Mouse (Mus musculus): Measurements from ENCODE around the gene Lig1. TPM values are rescaled to one million over a fixed set of nuclear protein-coding genes. Genes with fewer than 3 reads are reported as not detected.

Gene Lig1
- polyA plus RNA-seq, 1 experiment from 2014 or later = 106 TPM

DNA sequence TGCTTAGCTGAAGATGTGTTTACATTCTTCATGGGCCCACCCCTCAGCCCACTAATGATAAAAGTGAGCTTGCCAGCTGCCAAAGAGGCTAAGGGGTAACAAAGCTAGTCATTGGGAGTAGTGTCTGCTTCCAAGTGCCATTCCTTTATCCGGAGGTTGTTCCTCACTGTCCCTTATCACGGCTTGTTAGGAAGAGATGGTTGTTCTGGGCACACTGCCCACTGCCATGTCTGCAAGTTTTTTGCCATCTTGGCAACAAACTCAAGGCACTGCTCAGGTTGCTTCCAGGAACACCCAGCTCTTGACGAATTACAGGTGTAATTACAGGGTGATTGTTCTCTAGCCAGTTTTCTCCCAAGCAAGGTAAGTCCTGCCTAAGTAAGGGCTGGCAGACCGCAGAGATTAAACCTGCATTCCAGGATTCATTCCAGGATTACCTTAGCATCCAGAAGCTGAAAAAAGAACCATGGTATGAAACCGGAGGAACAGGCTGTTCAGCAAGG is 37.1 kb downstream of the Lig1 start:
- H3K9ac ChIP-seq = no peak overlapping the region
- H3K27me3 ChIP-seq = no peaks in the 10 kb centered on the region
- H3K36me3 ChIP-seq (ENCODE audit: poor library complexity, severe bottlenecking) = peaks cover 52% of the 10 kb centered on the region
- no peak overlapping the region for H3K4me3 ChIP-seq
- no peaks in the 10 kb centered on the region for H3K9me3 ChIP-seq (replicated peaks)
- 85% methylated on average over 5 of the region's 5 CpGs for WGBS
- H3K27ac ChIP-seq = no peak overlapping the region
- ATAC-seq = no peak
- no peaks in the 10 kb centered on the region for H3K4me1 ChIP-seq
- no peak overlapping the region for H3K4me2 ChIP-seq

GRCm38 (mm10) chr7:13321424-13321823 is 44.3 kb downstream of the Lig1 start:
- Histone ChIP-seq H3K27ac (no peak overlapping the region), H3K36me3 (ENCODE audit: poor library complexity, severe bottlenecking) (no peaks in the 10 kb centered on the region), H3K9ac (no peak overlapping the region), H3K9me3 (replicated peaks) (no peaks in the 10 kb centered on the region), H3K4me3 (no peak overlapping the region), H3K4me1 (no peaks in the 10 kb centered on the region), H3K4me2 (no peak overlapping the region), H3K27me3 (no peaks in the 10 kb centered on the region)
- WGBS = 88% methylated on average over 3 of the region's 3 CpGs
- ATAC-seq = no peak

- H3K9ac ChIP-seq = no peak within 1 kb of the TSS
- H3K4me1 ChIP-seq = no peaks in the 10 kb centered on the region
- no peak within 1 kb of the TSS for H3K27ac ChIP-seq
- no peaks in the 10 kb centered on the region for H3K27me3 ChIP-seq
- peaks cover under 1% of the 10 kb centered on the region; the same call in 1 of the 2 replicates for H3K36me3 ChIP-seq (ENCODE audit: poor library complexity, severe bottlenecking)
- H3K4me3 ChIP-seq = no peak within 1 kb of the TSS
- H3K4me2 ChIP-seq = no peak within 1 kb of the TSS
- no peaks in the 10 kb centered on the region for H3K9me3 ChIP-seq (replicated peaks)
- no peak for ATAC-seq
- 86% methylated on average over 2 of the region's 2 CpGs for WGBS
These were observed 47.2 kb downstream of the Lig1 start, which contains the start of gene Pla2g4c for GRCm38 (mm10) chr7:13324316-13324715. Gene Pla2g4c (plus strand): TSS chr7:13324655.

- no peaks in the 10 kb centered on the region for H3K4me1 ChIP-seq
- H3K4me3 ChIP-seq = no peak overlapping the region
- no peak overlapping the region for H3K4me2 ChIP-seq
- H3K36me3 ChIP-seq (ENCODE audit: poor library complexity, severe bottlenecking) = peaks cover 20% of the 10 kb centered on the region
- no peak overlapping the region for H3K27ac ChIP-seq
- no peaks in the 10 kb centered on the region for H3K27me3 ChIP-seq
- H3K9me3 ChIP-seq (replicated peaks) = no peaks in the 10 kb centered on the region
- WGBS = 95% methylated on average over 2 of the region's 2 CpGs
- no peak overlapping the region for H3K9ac ChIP-seq
- ATAC-seq = no peak
These were observed 53.5 kb downstream of the Lig1 start for GRCm38 (mm10) chr7:13330575-13330974.

DNA sequence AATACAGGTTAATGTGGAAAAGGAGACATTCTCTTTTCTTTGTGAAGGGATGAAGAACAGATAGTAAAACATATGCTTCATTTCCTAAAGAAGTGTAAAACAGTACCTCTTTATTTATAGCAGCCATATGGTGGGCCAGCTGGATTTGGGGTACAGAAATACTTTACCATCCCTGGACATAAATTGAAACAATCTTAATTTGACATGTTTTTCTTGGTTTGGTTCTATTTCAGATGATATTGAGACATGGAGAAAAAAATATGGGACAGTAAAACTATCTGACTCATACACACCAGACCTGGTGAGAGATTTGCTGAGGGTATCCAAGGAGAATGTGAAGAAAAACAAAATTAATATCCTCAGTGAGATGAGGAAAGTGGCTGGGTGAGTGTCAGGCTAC is 78.9 kb downstream of the Lig1 start:
- no peak for ATAC-seq
- H3K4me1 ChIP-seq = no peaks in the 10 kb centered on the region
- no peak overlapping the region for H3K9ac ChIP-seq
- no peak overlapping the region for H3K4me2 ChIP-seq
- no peak overlapping the region for H3K4me3 ChIP-seq
- peaks cover 47% of the 10 kb centered on the region for H3K36me3 ChIP-seq (ENCODE audit: poor library complexity, severe bottlenecking)
- no peaks in the 10 kb centered on the region; the same call in 1 of the 2 replicates for H3K9me3 ChIP-seq (replicated peaks)
- no peak overlapping the region for H3K27ac ChIP-seq
- no peaks in the 10 kb centered on the region for H3K27me3 ChIP-seq

Other genes starting within 250 kb of the Lig1 start
- gene Chmp2a, start 242.5 kb upstream of the Lig1 start, polyA plus RNA-seq (2015; fragmentation: Nextera tagmentation; extraction: Ambion mirVana) = 164 and 168 TPM in 2 replicates
- gene Ube2m, start 239.0 kb upstream of the Lig1 start, polyA plus RNA-seq (2015; fragmentation: Nextera tagmentation; extraction: Ambion mirVana) = 44.0 and 53.7 TPM in 2 replicates
- gene Mzf1, start 222.5 kb upstream of the Lig1 start, polyA plus RNA-seq (2015; fragmentation: Nextera tagmentation; extraction: Ambion mirVana) = 5.1 and 6.0 TPM in 2 replicates
- not detected in 2 replicates for gene Vmn1r85, start 182.1 kb upstream of the Lig1 start, polyA plus RNA-seq (2015; fragmentation: Nextera tagmentation; extraction: Ambion mirVana)
- gene Vmn1r86, start 157.4 kb upstream of the Lig1 start, polyA plus RNA-seq (2015; fragmentation: Nextera tagmentation; extraction: Ambion mirVana) = not detected in 2 replicates
- gene Vmn1r87, start 137.1 kb upstream of the Lig1 start, polyA plus RNA-seq (2015; fragmentation: Nextera tagmentation; extraction: Ambion mirVana) = not detected in 2 replicates
- gene Vmn1r88, start 117.7 kb upstream of the Lig1 start, polyA plus RNA-seq (2015; fragmentation: Nextera tagmentation; extraction: Ambion mirVana) = not detected in 2 replicates
- not detected in 2 replicates for gene Vmn1r89, start 64.3 kb upstream of the Lig1 start, polyA plus RNA-seq (2015; fragmentation: Nextera tagmentation; extraction: Ambion mirVana)
- 14.5 and 15.8 TPM in 2 replicates for gene Zswim9, start 1.4 kb downstream of the Lig1 start, polyA plus RNA-seq (2015; fragmentation: Nextera tagmentation; extraction: Ambion mirVana)
- 1.1 and 1.5 TPM in 2 replicates for gene Pla2g4c, start 47.4 kb downstream of the Lig1 start, polyA plus RNA-seq (2015; fragmentation: Nextera tagmentation; extraction: Ambion mirVana)
- 0.27 TPM in 1 of 2 replicates, not detected in the other for gene Cabp5, start 120.8 kb downstream of the Lig1 start, polyA plus RNA-seq (2015; fragmentation: Nextera tagmentation; extraction: Ambion mirVana)
- gene Bsph1, start 173.6 kb downstream of the Lig1 start, polyA plus RNA-seq (2015; fragmentation: Nextera tagmentation; extraction: Ambion mirVana) = not detected in 2 replicates